Comparison of ENCODE assay signal across 11 mouse cellular contexts in genomic region chr4:142222385-142222784, GRCm38 (mm10). TPM values are rescaled to one million over a fixed set of nuclear protein-coding genes. Genes with fewer than 3 reads are reported as not detected.
DNase-seq lines count a peak whose midpoint lies in the region; ATAC-seq and TF ChIP-seq lines count a peak whose summit lies in the region.
"Had no signal": no experiment of that assay in that cellular context is flagged by ENCODE, and none has a peak within 500 bp of the region (broad histone marks: within the 10 kb centered on the region; RNA-seq: fewer than 3 reads in every experiment).

No protein-coding gene starts in this region.

- no peak overlapping the region for H3K4me2 ChIP-seq in hindbrain, embryonic 11.5 days (replicated peaks; ENCODE audit: low read depth, low read length)
- H3K4me2 ChIP-seq in lung, embryonic 15.5 days: no peak overlapping the region
- H3K4me2 ChIP-seq in embryonic facial prominence, embryonic 15.5 days (replicated peaks): no peak overlapping the region
- H3K4me2 ChIP-seq in limb, embryonic 15.5 days: no peak overlapping the region

- H3K9ac ChIP-seq in hindbrain, embryonic 11.5 days (ENCODE audit: low read depth, low read length): no peak overlapping the region
- H3K9ac ChIP-seq in lung, embryonic 15.5 days: no peak overlapping the region
- no peak overlapping the region for H3K9ac ChIP-seq in embryonic facial prominence, embryonic 15.5 days
- no peak overlapping the region for H3K9ac ChIP-seq in limb, embryonic 15.5 days

- H3K4me3 ChIP-seq in hindbrain, embryonic 10.5 days: no peak overlapping the region
- no peak overlapping the region for H3K4me3 ChIP-seq in hindbrain, embryonic 11.5 days (ENCODE audit: low read depth, low read length)
- no peak overlapping the region for H3K4me3 ChIP-seq in lung, embryonic 15.5 days
- no peak overlapping the region for H3K4me3 ChIP-seq in lung, adult 2 months (replicated peaks; ENCODE audit: extremely low read depth, low read depth, low read length)
- H3K4me3 ChIP-seq in embryonic facial prominence, embryonic 15.5 days (replicated peaks): no peak overlapping the region
- no peak overlapping the region for H3K4me3 ChIP-seq in limb, embryonic 15.5 days

- peak overlapping the region; percentile 79; the same call in 1 of the 2 replicates for H3K27ac ChIP-seq in hindbrain, embryonic 10.5 days
- H3K27ac ChIP-seq in hindbrain, embryonic 11.5 days (ENCODE audit: low read depth, low read length): no peak overlapping the region
- peak overlapping the region; percentile 81; the same call in 1 of the 2 replicates for H3K27ac ChIP-seq in lung, embryonic 15.5 days
- peak overlapping the region; percentile 82 for H3K27ac ChIP-seq in embryonic facial prominence, embryonic 15.5 days (replicated peaks)
- H3K27ac ChIP-seq in limb, embryonic 15.5 days: peak overlapping the region; percentile 80

- no peaks in the 10 kb centered on the region for H3K27me3 ChIP-seq in hindbrain, embryonic 10.5 days (ENCODE audit: insufficient read depth, poor library complexity, severe bottlenecking)
- no peaks in the 10 kb centered on the region for H3K27me3 ChIP-seq in hindbrain, embryonic 11.5 days (ENCODE audit: control insufficient read depth, insufficient read depth, low read length)
- H3K27me3 ChIP-seq in lung, embryonic 15.5 days: no peaks in the 10 kb centered on the region
- no peaks in the 10 kb centered on the region for H3K27me3 ChIP-seq in embryonic facial prominence, embryonic 15.5 days
- H3K27me3 ChIP-seq in limb, embryonic 15.5 days: no peaks in the 10 kb centered on the region

- H3K4me1 ChIP-seq in hindbrain, embryonic 10.5 days (replicated peaks): peaks cover 58% of the 10 kb centered on the region
- H3K4me1 ChIP-seq in hindbrain, embryonic 11.5 days (replicated peaks; ENCODE audit: control insufficient read depth, insufficient read depth, low read length): no peaks in the 10 kb centered on the region
- H3K4me1 ChIP-seq in lung, embryonic 15.5 days: peaks cover 66% of the 10 kb centered on the region
- peaks cover 20% of the 10 kb centered on the region for H3K4me1 ChIP-seq in lung, adult 2 months (ENCODE audit: control insufficient read depth, insufficient read depth, low read length)
- H3K4me1 ChIP-seq in embryonic facial prominence, embryonic 15.5 days: peaks cover 70% of the 10 kb centered on the region
- peaks cover 59% of the 10 kb centered on the region for H3K4me1 ChIP-seq in limb, embryonic 15.5 days

- no peaks in the 10 kb centered on the region for H3K36me3 ChIP-seq in hindbrain, embryonic 10.5 days
- no peaks in the 10 kb centered on the region for H3K36me3 ChIP-seq in hindbrain, embryonic 11.5 days (ENCODE audit: control insufficient read depth, insufficient read depth, low read length)
- no peaks in the 10 kb centered on the region for H3K36me3 ChIP-seq in lung, embryonic 15.5 days
- no peaks in the 10 kb centered on the region for H3K36me3 ChIP-seq in embryonic facial prominence, embryonic 15.5 days
- no peaks in the 10 kb centered on the region for H3K36me3 ChIP-seq in limb, embryonic 15.5 days

- no peak for TF ChIP-seq CTCF in lung, adult 2 months (IDR thresholded peaks at IDR 0.05; ENCODE audit: insufficient read depth, low read length)

- no peak for ATAC-seq in hindbrain, embryonic 11.5 days (ENCODE audit: low FRiP score)
- no peak for ATAC-seq in lung, embryonic 15.5 days (ENCODE audit: borderline replicate concordance, extremely low read depth, low FRiP score, low TSS enrichment)
- ATAC-seq in embryonic facial prominence, embryonic 15.5 days (ENCODE audit: insufficient number of reproducible peaks, low FRiP score, low TSS enrichment, low read depth): no peak
- no peak for ATAC-seq in limb, embryonic 15.5 days (ENCODE audit: insufficient number of reproducible peaks, low FRiP score, low TSS enrichment, low read depth)
- ATAC-seq: activated CD4-positive, CD25-positive, alpha-beta regulatory T cell, adult 4 months had no signal

- no peak for DNase-seq in hindbrain, embryonic 10.5 days (ENCODE audit: low spot score)
- DNase-seq in hindbrain, embryonic 11.5 days (ENCODE audit: low spot score): no peak
- no peak for DNase-seq in lung, adult 2 months
- DNase-seq in right cerebral cortex, postnatal 10 days (ENCODE audit: low spot score in 2 of 2): no peak
- no peak for DNase-seq in layer of hippocampus, postnatal 10 days (ENCODE audit: low spot score in 2 of 2)
- DNase-seq: cerebellum, adult 11 months; right cerebral cortex, postnatal 4 days had no signal

- WGBS in hindbrain, embryonic 10.5 days: 78% methylated on average over 1 of the region's 1 CpGs
- 76% methylated on average over 1 of the region's 1 CpGs for WGBS in hindbrain, embryonic 11.5 days
- 59% methylated on average over 1 of the region's 1 CpGs for WGBS in lung, embryonic 15.5 days
- 47% methylated on average over 1 of the region's 1 CpGs for WGBS in lung, adult 2 months
- 74% methylated on average over 1 of the region's 1 CpGs for WGBS in embryonic facial prominence, embryonic 15.5 days
- 19% methylated on average over 1 of the region's 1 CpGs for WGBS in limb, embryonic 15.5 days

- H3K9me3 ChIP-seq in hindbrain, embryonic 10.5 days: no peaks in the 10 kb centered on the region
- no peaks in the 10 kb centered on the region for H3K9me3 ChIP-seq in hindbrain, embryonic 11.5 days (ENCODE audit: control insufficient read depth, low read length)
- H3K9me3 ChIP-seq in lung, embryonic 15.5 days: no peaks in the 10 kb centered on the region
- no peaks in the 10 kb centered on the region for H3K9me3 ChIP-seq in embryonic facial prominence, embryonic 15.5 days (replicated peaks)
- H3K9me3 ChIP-seq in limb, embryonic 15.5 days: no peaks in the 10 kb centered on the region

- no peak for TF ChIP-seq POLR2A in lung, adult 2 months (IDR thresholded peaks at IDR 0.05; ENCODE audit: borderline replicate concordance, extremely low read depth, low read depth, low read length)

RNA-seq across cellular contexts. Expression of gene Kazn, which starts 16.8 kb away (rescaled TPM):
- 11.4 and 14.3 TPM in 2 replicates for polyA plus RNA-seq in hindbrain, embryonic 10.5 days (2016; fragmentation: Nextera tagmentation; extraction: Ambion mirVana)
- 11.3 and 11.8 TPM in 2 replicates for polyA plus RNA-seq in hindbrain, embryonic 11.5 days (2014; fragmentation: Nextera tagmentation; extraction: Ambion mirVana)
- polyA plus RNA-seq in lung, embryonic 15.5 days (2015; fragmentation: Nextera tagmentation; extraction: Ambion mirVana): 13.3 and 13.6 TPM in 2 replicates
- polyA plus RNA-seq in lung, adult 2 months (2012; rRNA removed): 43.2 and 46.1 TPM in 2 replicates
- polyA plus RNA-seq in embryonic facial prominence, embryonic 15.5 days (2015; fragmentation: Nextera tagmentation; extraction: Ambion mirVana): 16.4 and 17.3 TPM in 2 replicates
- polyA plus RNA-seq in limb, embryonic 15.5 days (2015; fragmentation: Nextera tagmentation; extraction: Ambion mirVana): 11.1 and 15.2 TPM in 2 replicates
- total RNA-seq in layer of hippocampus, postnatal 10 days (2021): 10 to 100 TPM; 40.3 to 52.8 TPM
- polyA plus RNA-seq: activated CD4-positive, CD25-positive, alpha-beta regulatory T cell, adult 4 months had no signal
